Mouse (Mus musculus) CH12.LX (cell line): ENCODE measurements around the gene Dclk1. TPM values are rescaled to one million over a fixed set of nuclear protein-coding genes. Genes with fewer than 3 reads are reported as not detected.

ENCODE experiments used
- DNase-seq: peaks from one replicate; pipeline ENCODE4 v3.0.0-alpha.2; 2013; ENCODE audit errors: extremely low read depth
- H3K27ac ChIP-seq: 2 replicates; pipeline ENCODE4 v1.5.1; 2012; ENCODE audit warnings: low read depth, mild to moderate bottlenecking, control low read depth, moderate library complexity; ENCODE audit not compliant: insufficient read depth
- H3K27me3 ChIP-seq: replicated peaks from 2 replicates; pipeline ENCODE3; 2012; ENCODE audit warnings: inconsistent platforms
- H3K36me3 ChIP-seq, 2 experiments: replicated peaks in 1 of 2; 2 replicates each; pipeline versions ENCODE3 to v1.6.1; 2012; ENCODE audit warnings: inconsistent platforms in 1 of 2, low read length in 1 of 2, mild to moderate bottlenecking in 1 of 2, mixed read lengths in 1 of 2, moderate library complexity in 1 of 2; ENCODE audit not compliant: control insufficient read depth in 1 of 2, insufficient read depth in 1 of 2
- H3K4me1 ChIP-seq, 2 experiments: 2 replicates each; pipeline ENCODE4 v1.6.1; 2012; ENCODE audit warnings: inconsistent platforms in 1 of 2, moderate library complexity in 1 of 2; ENCODE audit not compliant: insufficient read depth in 2 of 2, control insufficient read depth in 1 of 2
- H3K4me2 ChIP-seq: 2 replicates; pipeline ENCODE4 v1.6.1; 2012; ENCODE audit warnings: low read depth, mild to moderate bottlenecking, control low read depth; ENCODE audit not compliant: poor library complexity, insufficient read depth, severe bottlenecking
- H3K4me3 ChIP-seq, 3 experiments: fragments of 150-350 bp in 1 of 3; sonication (generic) in 1 of 3; replicated peaks in 1 of 3; 2 replicates each; pipeline versions ENCODE3 to v1.5.1; 2011 to 2012; ENCODE audit warnings: low read depth in 2 of 3, low read length in 2 of 3, mild to moderate bottlenecking in 2 of 3, moderate library complexity in 2 of 3, control low read depth in 1 of 3, improper control_type of control experiment in 1 of 3, inconsistent platforms in 1 of 3, mixed read lengths in 1 of 3; ENCODE audit not compliant: poor library complexity in 1 of 3
- H3K79me2 ChIP-seq: replicated peaks from 2 replicates; pipeline ENCODE4 v1.6.1; 2012; ENCODE audit warnings: mild to moderate bottlenecking, moderate library complexity; ENCODE audit not compliant: control insufficient read depth, poor library complexity, insufficient read depth, severe bottlenecking; ENCODE audit errors: extremely low read depth
- H3K9ac ChIP-seq: 2 replicates; pipeline ENCODE4 v1.6.1; 2012; ENCODE audit warnings: low read depth, mild to moderate bottlenecking, control low read depth, moderate library complexity; ENCODE audit not compliant: insufficient read depth
- H3K9me3 ChIP-seq: replicated peaks from 2 replicates; pipeline ENCODE3; 2012; ENCODE audit warnings: low read length, inconsistent platforms, mixed read lengths
- BHLHE40 ChIP-seq: IDR thresholded peaks from 2 replicates; pipeline ENCODE4 v1.6.1; 2011; ENCODE audit warnings: mild to moderate bottlenecking, low read depth, low read length, improper control_type of control experiment
- CHD1 ChIP-seq: IDR thresholded peaks from 2 replicates; pipeline ENCODE4 v1.6.1; 2012; ENCODE audit warnings: low read depth, low read length, improper control_type of control experiment, inconsistent platforms
- CHD2 ChIP-seq: IDR thresholded peaks from 2 replicates; pipeline ENCODE4 v1.6.1; 2011; ENCODE audit warnings: low read length, improper control_type of control experiment
- E2F4 ChIP-seq: IDR thresholded peaks from 2 replicates; pipeline ENCODE4 v1.6.1; 2011; ENCODE audit warnings: low read depth, low read length, improper control_type of control experiment; ENCODE audit not compliant: insufficient replicate concordance
- ELF1 ChIP-seq: IDR thresholded peaks from 2 replicates; pipeline ENCODE4 v1.6.1; 2014; ENCODE audit warnings: low read depth, mild to moderate bottlenecking, inconsistent platforms, low read length, improper control_type of control experiment
- ETS1 ChIP-seq: conservative IDR thresholded peaks from 2 replicates; pipeline ENCODE4 v1.6.1; 2012; ENCODE audit warnings: low read depth, mild to moderate bottlenecking, inconsistent platforms, low read length, improper control_type of control experiment, moderate library complexity
- GABPA ChIP-seq: IDR thresholded peaks from 2 replicates; pipeline ENCODE4 v1.6.1; 2012; ENCODE audit warnings: low read depth, low read length, improper control_type of control experiment, inconsistent platforms; ENCODE audit not compliant: insufficient replicate concordance
- HCFC1 ChIP-seq: IDR thresholded peaks from 2 replicates; pipeline ENCODE4 v1.6.1; 2012; ENCODE audit warnings: low read depth, mild to moderate bottlenecking, inconsistent platforms, low read length, improper control_type of control experiment
- IRF4 ChIP-seq: IDR thresholded peaks from 2 replicates; pipeline ENCODE4 v1.6.1; 2014; ENCODE audit warnings: low read depth, mild to moderate bottlenecking, inconsistent platforms, low read length, improper control_type of control experiment
- JUN ChIP-seq: IDR thresholded peaks from 2 replicates; pipeline ENCODE4 v1.6.1; 2011; ENCODE audit warnings: low read depth, mild to moderate bottlenecking, low read length, improper control_type of control experiment, moderate library complexity; ENCODE audit not compliant: insufficient read depth
- MAFK ChIP-seq: IDR thresholded peaks from 2 replicates; pipeline ENCODE4 v1.6.1; 2011; ENCODE audit warnings: low read length, improper control_type of control experiment; ENCODE audit not compliant: insufficient replicate concordance
- MXI1 ChIP-seq: IDR thresholded peaks from 2 replicates; pipeline ENCODE4 v1.6.1; 2011; ENCODE audit warnings: mild to moderate bottlenecking, low read depth, low read length, improper control_type of control experiment
- MYC ChIP-seq: IDR thresholded peaks from 2 replicates; pipeline ENCODE4 v1.6.1; 2011; ENCODE audit warnings: low read depth, mild to moderate bottlenecking, improper control_type of control experiment, low read length
- PAX5 ChIP-seq: IDR thresholded peaks from 2 replicates; pipeline ENCODE4 v1.6.1; 2012; ENCODE audit warnings: low read length, inconsistent platforms, mixed read lengths
- RAD21 ChIP-seq: IDR thresholded peaks from 2 replicates; pipeline ENCODE4 v1.6.1; 2011; ENCODE audit warnings: low read depth, mild to moderate bottlenecking, low read length, improper control_type of control experiment, moderate library complexity
- RCOR1 ChIP-seq: conservative IDR thresholded peaks from 2 replicates; pipeline ENCODE4 v1.6.1; 2012; ENCODE audit warnings: low read depth, mild to moderate bottlenecking, inconsistent platforms, low read length, improper control_type of control experiment
- TBP ChIP-seq: conservative IDR thresholded peaks from 2 replicates; pipeline ENCODE4 v1.6.1; 2011; ENCODE audit warnings: low read depth, low read length, improper control_type of control experiment
- TCF12 ChIP-seq: IDR thresholded peaks from 2 replicates; pipeline ENCODE4 v1.6.1; 2014; ENCODE audit warnings: low read depth, mild to moderate bottlenecking, inconsistent platforms, low read length, improper control_type of control experiment
- USF2 ChIP-seq: conservative IDR thresholded peaks from 2 replicates; pipeline ENCODE4 v1.6.1; 2011; ENCODE audit warnings: low read depth, low read length, improper control_type of control experiment
- ZKSCAN1 ChIP-seq: IDR thresholded peaks from 2 replicates; pipeline ENCODE4 v1.6.1; 2012; ENCODE audit warnings: low read depth, inconsistent platforms, low read length, improper control_type of control experiment, borderline replicate concordance
- dilution Hi-C: fragments of 300-500 bp; cut with MboI; formaldehyde crosslinking; loops from 2 replicates; pipeline ENCODE4 v1.14.3; 2020; ENCODE audit warnings: low sequenced_read_pairs; ENCODE audit not compliant: extremely low pct_unique_long_range_greater_than_20kb, extremely low pct_ligation_motif_present
- in situ Hi-C: fragments of 300-500 bp; cut with MboI; formaldehyde crosslinking; loops from 3 replicates; pipeline ENCODE4 v1.14.3; 2019; ENCODE audit warnings: low sequenced_read_pairs, low pct_ligation_motif_present, low pct_unique_long_range_greater_than_20kb, mixed read lengths
- polyA plus RNA-seq: library from polyadenylated mRNA; unstranded; fragments of >175 nt; gene quantifications from 2 replicates; pipeline ENCODE4 v1.2.1, GENCODE M21; 2012; ENCODE audit warnings: low read depth; ENCODE audit not compliant: insufficient read length
- total RNA-seq, 2 experiments: library from RNA; depleted of rRNA; stranded (reverse); fragments of 300-350 nt in 1 of 2; fragments of >200 nt in 1 of 2; gene quantifications; 2 replicates each; pipeline ENCODE4 v1.2.3; 2012 to 2014

Dclk1 gene
- total and polyA plus RNA-seq, 3 experiments, result not detected

DNA sequence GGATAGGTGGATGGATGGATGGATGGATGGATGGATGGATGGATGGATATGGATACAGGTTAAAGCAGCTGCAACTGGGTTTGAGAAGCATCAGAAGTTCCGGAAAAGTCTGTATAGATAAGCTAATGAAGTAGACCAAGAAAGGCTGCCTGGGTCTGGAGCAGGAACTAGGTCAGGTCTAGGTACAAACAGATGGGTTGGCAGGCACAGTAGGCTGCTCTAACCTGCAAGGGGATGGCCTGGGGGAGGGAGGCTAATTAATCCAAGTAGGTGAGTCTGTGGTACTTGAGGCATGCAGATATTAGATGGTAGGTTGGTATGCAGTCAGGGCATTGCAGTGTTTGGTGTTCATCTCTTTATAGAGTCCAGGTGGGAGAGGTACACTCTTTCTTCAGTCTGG lies 299.6 kb downstream of the Dclk1 start:
- H3K9ac ChIP-seq, result no peak overlapping the region
- no peaks in the 10 kb centered on the region for H3K27me3 ChIP-seq
- H3K9me3 ChIP-seq, result peaks cover 75% of the 10 kb centered on the region
- no peak for DNase-seq
- H3K79me2 ChIP-seq, result no peaks in the 10 kb centered on the region
- no peak overlapping the region for H3K4me3 ChIP-seq
- in situ Hi-C loops, result no loop called here
- dilution Hi-C loops, result no loop called here
- no peaks in the 10 kb centered on the region for H3K36me3 ChIP-seq
- no peak overlapping the region for H3K4me2 ChIP-seq
- TF ChIP-seq HCFC1, result no peak
- no peak for TF ChIP-seq BHLHE40
- TF ChIP-seq ZKSCAN1, result no peak
- no peak for TF ChIP-seq ETS1
- no peak for TF ChIP-seq ELF1
- no peak for TF ChIP-seq MAFK
- TF ChIP-seq TCF12, result no peak
- no peak for TF ChIP-seq E2F4
- TF ChIP-seq PAX5, result no peak
- no peak for TF ChIP-seq JUN
- TF ChIP-seq USF2, result no peak
- no peak for TF ChIP-seq MXI1
- TF ChIP-seq MYC, result no peak
- TF ChIP-seq CHD1, result no peak
- TF ChIP-seq TBP, result no peak
- TF ChIP-seq RCOR1, result no peak
- TF ChIP-seq IRF4, result no peak
- no peak for TF ChIP-seq GABPA
- H3K4me1 ChIP-seq, result no peaks in the 10 kb centered on the region
- no peak overlapping the region for H3K27ac ChIP-seq

DNA sequence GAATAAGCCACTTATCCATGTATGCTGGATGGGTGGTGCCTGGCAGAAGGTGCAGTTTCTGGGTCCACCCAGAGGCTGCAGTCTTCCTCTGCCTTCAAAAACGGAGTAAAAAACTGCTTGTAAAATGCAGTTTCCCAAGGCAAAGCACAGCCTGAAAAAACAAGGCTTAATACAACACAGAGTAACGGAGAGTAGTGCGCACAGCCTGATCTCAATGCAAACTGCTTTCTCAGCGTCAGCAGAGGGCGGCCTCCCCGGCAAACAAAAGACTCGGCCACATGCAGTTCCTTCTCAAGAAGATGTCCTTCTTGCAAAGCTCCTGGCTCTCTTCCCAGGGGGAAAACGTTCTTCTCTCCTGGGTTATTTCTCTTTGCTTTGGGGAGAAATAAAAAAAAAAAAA lies 300.1 kb downstream of the Dclk1 start:
- no peaks in the 10 kb centered on the region for H3K79me2 ChIP-seq
- DNase-seq, result no peak
- in situ Hi-C loops, result no loop called here
- no peak overlapping the region for H3K4me2 ChIP-seq
- TF ChIP-seq PAX5 (no peak), MXI1 (no peak), ETS1 (no peak), CHD1 (no peak), JUN (no peak), MYC (no peak), GABPA (no peak), CHD2 (no peak), RAD21 (no peak)
- dilution Hi-C loops, result no loop called here
- no peaks in the 10 kb centered on the region for H3K27me3 ChIP-seq
- H3K9ac ChIP-seq, result no peak overlapping the region
- no peaks in the 10 kb centered on the region for H3K4me1 ChIP-seq
- H3K4me3 ChIP-seq, result no peak overlapping the region
- H3K36me3 ChIP-seq, result no peaks in the 10 kb centered on the region
- no peak overlapping the region for H3K27ac ChIP-seq
- peaks cover 78% of the 10 kb centered on the region for H3K9me3 ChIP-seq
